Mouse (Mus musculus): Measurements from ENCODE around the gene Psme2b. TPM values are rescaled to one million over a fixed set of nuclear protein-coding genes. Genes with fewer than 3 reads are reported as not detected.
"Not testable (repeated sequence)": the region's sequence is repeated elsewhere in the genome, so short reads cannot be mapped to it uniquely, and the experiment has no call there.

The Psme2b gene
- total RNA-seq (2015) (22.6 and 31.0 TPM in 2 replicates), total RNA-seq (2017) (25.4 and 31.7 TPM in 2 replicates)

DNA sequence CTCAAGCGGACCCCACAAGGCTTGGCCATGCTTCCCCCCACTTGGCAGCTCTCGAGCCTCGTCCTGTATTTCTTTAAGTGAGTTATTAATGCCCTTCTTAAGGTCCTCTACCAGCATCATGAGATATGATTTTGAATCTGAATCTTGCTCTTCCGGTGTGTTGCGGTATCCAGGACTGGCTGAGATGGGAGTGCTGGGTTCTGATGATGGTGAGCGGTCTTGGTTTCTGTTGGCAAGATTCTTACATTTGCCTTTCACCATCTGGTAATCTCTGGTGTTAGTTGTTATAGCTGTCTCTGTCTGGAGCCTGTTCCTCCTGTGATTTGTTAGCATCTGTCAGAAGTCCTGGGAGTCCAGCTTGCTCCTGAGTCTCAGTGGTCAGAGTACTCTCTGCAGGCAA, at the start of gene Psme2b:
Psme2b (minus strand) TSS at position 101 of the 400 bp plus-strand sequence.
- ATAC-seq (replicated peaks; ENCODE audit: poor library complexity): not testable (repeated sequence)

DNA sequence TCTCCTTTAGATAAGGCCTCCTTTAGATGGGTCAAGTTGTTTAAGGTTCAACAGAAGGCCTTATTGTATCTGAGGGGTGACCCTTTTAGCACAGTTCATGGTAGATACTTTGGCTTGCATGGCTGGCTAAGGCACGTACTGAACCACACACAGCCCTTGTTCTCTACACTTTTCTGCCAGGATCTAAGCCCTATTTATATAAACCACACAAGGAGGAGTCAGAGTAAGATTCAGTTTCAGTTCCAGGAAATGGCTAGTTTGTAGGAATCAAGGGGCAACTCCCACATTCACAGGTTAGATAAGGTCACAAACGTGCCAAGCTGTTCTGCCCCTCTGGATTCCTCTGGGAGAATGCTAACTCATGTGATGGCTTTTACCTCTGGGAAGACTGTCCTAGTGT, 48.0 kb upstream of the Psme2b start, which contains the start of gene Tgtp1:
Tgtp1 (minus strand) TSS at position 155 of the 400 bp plus-strand sequence.
- ATAC-seq (replicated peaks; ENCODE audit: poor library complexity): peak; percentile 62

DNA sequence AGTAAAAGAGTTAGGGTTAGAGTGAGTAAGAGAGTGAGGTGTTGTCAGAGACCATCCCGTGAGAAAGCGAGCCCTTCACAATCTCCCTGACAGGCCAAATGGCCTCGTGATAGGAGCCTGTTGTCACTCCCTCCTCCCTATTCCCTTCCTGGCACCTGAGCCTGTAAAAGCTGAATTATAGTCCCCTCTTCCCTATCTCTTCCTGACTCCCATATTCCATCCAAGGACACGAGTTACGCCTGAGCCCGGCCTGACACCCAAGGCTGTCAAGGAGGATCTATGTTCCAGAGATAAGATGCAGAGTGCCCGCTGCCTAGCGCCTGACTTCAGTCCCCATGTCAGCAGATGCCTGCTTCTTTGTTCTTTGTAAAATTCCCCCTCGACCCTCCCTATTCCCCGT, 47.3 kb upstream of the Psme2b start:
- not testable (repeated sequence) for ATAC-seq (replicated peaks; ENCODE audit: poor library complexity)

DNA sequence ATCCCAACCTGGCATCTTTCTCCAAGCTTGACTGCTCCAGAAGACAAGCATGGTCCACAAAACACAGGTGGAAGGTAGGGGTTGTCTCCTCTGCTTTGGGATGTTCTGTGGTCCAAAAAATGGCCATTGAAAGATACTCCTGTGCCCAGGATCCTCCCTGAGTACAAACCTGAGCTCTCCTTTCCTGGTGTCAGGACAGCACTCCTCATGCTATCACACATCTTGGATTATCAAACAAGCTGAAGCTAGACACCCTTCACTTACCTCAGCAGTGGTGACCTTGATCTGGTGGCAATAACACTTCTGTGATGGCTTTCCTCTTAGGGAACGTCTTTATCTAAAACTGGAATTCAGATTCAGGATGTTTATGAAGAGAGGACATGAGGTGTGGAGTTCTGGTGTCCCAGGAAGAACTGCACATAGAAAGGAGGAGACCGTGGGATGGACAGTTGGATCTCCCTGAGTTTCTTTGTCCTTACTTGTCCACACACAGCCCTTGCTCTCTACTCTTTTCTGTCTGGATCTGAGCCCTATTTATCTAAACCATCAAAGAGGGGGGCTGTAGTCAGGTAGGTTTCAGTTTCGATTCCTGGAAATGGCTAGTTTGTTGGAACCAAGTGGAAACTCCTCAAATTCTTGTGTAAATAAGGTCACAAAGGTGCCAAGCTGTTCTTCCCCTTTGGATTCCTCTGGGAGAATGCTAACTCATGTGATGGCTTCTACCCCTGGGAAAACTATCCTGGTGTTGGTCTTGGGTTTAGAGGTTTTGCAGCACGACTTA, 45.9 kb upstream of the Psme2b start, which contains the start of gene Gm12185:
Gm12185 (minus strand) TSS at position 487 of the 781 bp plus-strand sequence.
- ATAC-seq (replicated peaks; ENCODE audit: poor library complexity): not testable (repeated sequence)

DNA sequence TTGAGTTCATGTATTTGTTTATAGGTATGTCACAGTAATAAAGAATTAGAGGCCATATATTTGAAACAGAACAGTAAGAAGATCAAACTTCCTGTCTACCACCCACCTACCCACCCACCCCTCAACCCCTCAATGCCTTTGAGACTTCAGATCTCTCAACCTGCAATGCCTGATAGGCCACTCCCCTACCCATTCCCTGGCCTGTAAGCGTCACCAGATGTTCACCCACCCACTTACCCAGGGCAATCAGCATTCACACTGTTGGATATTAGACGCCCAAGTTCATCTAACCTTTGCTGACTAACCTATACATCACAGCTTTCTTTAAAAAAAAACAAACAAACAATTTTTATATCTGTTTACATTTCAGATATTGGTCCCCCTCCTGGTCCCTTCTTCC, 44.0 kb upstream of the Psme2b start:
- peak; percentile 53; the same call in 1 of the 2 replicates for ATAC-seq (replicated peaks; ENCODE audit: poor library complexity)

DNA sequence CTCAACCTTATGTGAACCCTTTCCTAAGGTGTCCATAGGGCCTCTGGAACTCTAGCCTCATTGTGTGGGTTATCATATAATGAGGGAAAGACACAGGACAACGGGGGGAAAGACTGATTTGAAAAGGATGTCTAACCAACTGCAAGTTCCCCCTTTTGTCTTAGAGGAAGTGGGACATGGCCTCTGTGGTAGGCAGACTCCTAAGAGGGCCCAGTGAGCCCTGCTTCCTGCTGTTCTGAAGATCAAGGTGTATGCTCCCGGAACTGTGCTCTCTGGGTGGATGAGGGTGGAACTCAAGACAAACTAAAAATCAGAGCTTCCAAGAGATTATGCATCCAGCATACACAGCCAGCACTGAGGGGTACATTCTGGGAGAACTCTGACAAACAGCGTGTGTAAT, 42.2 kb upstream of the Psme2b start:
- peak; percentile 72 for ATAC-seq (replicated peaks; ENCODE audit: poor library complexity)

DNA sequence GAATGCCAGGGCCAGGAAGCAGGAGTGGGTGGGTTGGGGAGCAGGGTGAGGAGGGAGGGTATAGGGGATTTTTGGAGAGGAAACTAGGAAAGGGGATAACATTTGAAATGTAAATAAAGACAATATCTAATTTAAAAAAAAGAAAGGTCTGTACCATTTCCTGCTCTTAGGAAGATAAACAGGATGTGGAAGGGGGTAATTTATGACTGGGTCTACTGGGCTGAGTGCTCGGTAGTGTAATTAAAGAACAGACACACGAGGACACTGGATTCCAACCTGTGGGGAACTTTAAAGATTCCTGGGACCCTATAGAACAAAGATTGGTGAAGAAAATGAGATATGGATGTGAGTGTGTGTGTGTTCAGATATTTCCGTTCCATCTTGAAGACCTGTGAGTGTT, 36.9 kb upstream of the Psme2b start:
- ATAC-seq (replicated peaks; ENCODE audit: poor library complexity): not testable (repeated sequence)

DNA sequence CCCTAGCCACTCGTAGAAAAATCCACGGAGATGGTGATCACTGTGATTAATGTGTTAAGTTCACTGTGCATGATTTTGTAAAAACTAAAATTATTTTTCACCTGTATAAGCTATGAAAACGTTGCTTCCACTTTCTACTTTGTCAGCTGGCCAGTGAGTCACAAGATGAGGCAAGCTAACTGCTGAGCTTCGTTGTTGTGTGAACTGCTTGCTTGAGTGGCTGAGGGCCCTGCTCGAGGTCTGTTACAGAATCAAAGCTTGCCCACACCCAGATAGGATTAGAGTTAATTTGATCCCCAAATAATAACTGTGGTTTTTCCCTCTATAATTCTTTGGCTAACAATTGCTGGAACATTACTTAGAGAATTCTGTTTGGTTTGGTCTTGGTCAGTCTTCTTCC, 34.1 kb upstream of the Psme2b start:
- ATAC-seq (replicated peaks; ENCODE audit: poor library complexity): peak; percentile 52

DNA sequence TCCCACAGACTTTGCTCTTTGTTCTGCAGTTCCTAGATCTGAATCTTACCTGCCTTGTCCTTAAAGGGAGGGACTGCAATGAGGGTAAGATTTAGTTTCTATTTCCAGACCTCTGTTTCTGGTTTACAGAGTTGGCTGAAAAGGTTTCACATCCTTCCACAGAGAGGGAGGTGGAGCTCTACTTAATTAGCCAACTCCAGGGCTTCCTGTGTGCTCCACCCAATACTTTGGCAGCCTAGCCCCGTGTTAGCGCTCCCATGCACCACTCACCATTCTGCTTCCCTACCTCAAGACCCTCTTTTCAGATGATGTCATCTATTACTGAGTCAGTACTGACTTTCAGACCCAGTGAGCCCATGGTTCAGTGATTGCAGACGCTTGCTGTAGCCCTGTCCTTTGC, 33.3 kb upstream of the Psme2b start, which contains the start of gene 9930111J21Rik1:
9930111J21Rik1 (minus strand) TSS at position 148 of the 400 bp plus-strand sequence.
- ATAC-seq (replicated peaks; ENCODE audit: poor library complexity): peak; percentile 79

DNA sequence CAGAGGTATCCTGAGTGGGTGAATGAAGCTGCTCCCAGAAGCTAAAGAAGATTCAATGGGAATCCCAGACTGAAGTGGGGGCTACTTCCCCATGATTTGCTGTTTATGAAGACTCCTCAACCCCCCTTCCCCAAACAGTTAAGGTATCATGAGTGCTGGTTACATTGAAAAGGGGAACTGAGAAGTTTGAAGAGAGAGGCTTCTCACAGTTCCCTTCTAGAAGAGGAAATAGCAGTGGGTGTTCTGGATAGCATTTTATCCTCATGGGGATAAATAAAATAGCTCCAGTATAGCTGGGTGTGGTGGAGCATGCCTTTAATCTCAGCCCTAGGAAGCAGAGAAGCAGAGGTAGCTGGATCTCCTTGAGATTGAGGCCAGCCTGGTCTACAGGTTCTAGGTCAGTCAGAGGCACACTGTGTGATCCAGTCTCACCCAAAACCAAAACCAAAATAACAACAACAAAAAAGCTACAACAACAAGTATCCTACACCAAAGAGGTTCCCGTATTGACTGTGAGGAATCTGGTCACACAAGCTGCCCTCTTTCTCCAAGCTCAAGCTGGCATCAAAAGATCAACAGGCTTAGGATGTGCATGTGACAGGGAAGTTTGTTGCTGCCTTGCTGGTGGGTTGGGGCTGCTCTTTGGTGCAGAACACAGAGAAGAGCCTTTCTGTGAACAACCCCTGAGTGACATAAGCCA, 32.4 kb upstream of the Psme2b start, which contains the start of gene Olfr56:
Olfr56 (plus strand) TSS at position 650 of the 700 bp plus-strand sequence.
- peak; percentile 75 for ATAC-seq (replicated peaks; ENCODE audit: poor library complexity)

DNA sequence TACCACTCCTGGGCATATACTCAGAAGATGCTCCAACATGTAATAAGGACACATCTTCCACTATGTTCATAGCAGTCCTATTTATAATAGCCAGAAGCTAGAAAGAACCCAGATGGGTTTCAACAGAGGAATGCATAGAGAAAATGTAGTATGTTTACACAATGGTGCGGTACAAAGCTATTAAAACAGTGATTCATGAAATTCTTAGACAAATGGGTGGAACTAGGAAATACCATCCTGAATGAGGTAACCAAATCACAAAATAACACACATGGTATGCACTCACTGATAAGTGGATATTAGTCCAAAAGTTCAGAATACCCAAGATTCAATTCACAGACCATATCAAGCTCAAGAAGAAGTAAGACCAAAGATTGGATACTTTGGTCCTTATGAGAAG, 28.7 kb upstream of the Psme2b start:
- ATAC-seq (replicated peaks; ENCODE audit: poor library complexity): not testable (repeated sequence)

DNA sequence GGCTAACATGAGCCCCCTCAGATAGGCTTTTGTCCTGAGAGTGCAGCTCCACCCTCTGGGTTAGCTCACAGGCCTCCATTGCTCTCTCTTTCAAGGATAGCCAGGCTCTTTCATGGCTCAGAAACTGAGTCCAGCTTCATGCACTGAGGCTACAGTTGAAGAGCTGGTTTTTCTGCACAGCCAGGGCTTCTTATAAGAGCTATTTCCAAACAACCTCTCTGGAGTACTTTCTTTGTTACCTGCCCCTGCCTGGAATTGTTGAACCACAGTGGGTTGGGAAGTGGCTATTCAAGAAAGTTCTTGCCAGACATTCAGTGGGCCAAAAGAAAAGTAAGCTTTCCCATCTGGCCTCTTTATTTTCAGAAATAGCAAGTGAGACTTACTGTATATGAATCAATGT, 6.7 kb downstream of the Psme2b start:
- not testable (repeated sequence) for ATAC-seq (replicated peaks; ENCODE audit: poor library complexity)

DNA sequence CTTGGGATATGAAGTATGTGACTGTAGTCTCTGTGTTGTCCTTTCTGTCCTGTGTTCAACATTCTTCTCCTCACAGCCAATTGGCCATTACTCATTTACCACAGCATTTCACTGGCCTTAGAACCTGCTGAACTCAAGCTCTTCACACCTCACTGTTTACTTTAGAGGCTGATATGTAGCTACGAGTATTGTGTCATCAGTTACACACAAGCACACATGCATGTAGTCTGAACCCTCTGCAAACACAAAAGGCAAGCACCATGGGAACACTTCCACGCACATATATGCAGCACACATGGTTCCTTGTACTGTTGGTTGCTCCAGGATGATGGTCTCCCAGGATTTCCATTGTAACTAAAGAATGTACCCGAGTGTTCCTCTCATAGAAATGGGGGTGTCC, 10.7 kb downstream of the Psme2b start:
- ATAC-seq (replicated peaks; ENCODE audit: poor library complexity): not testable (repeated sequence)

DNA sequence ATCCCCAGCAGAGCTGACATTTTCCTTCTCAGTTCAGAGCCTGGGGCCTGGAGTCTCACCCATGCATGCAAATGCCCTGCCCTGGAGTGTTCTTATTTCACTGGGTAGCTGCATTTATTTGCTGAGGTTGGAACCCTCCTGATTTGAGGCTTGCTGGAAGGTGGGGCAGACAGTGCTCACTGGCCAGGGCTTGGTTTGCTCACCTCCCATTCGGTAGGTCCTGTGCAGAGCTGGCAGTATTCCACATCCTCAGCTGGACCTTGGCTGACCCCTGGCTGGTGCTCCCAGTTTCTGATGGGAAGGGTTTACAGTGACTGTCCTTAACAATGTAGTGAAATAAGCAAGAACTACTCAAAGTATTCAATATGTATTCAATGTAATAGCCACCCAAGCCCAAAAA, 12.1 kb downstream of the Psme2b start:
- ATAC-seq (replicated peaks; ENCODE audit: poor library complexity): not testable (repeated sequence)

DNA sequence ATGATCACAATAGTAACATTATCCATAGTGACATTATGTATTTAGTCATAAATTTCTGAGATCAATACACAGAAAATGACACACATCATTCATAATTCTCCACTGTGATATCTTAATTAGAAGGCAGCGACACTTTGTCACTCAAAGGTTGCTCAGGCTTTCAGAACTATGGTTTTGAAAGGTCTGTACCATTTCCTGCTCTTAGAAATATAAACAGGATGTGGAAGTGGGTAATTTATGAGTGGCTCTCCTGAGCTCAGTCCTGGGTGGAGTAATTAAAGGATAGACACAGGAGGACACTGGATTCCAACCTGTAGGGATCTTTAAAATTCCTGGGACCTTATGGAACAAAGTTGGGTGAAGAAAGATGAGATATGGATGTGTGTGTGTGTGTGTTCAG, 12.6 kb downstream of the Psme2b start:
- ATAC-seq (replicated peaks; ENCODE audit: poor library complexity): not testable (repeated sequence)

DNA sequence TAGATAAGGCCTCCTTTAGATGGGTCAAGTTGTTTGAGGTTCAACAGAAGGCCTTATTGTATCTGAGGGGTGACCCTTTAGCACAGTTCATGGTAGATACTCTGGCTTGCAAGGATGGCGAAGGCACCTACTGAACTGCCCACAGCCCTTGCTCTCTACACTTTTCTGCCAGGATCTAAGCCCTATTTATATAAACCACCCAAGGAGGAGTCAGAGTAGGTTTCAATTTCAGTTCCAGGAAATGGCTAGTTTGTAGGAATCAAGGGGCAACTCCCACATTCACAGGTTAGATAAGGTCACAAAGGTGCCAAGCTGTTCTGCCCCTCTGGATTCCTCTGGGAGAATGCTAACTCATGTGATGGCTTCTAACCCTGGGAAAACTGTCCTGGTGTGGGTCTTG, 17.9 kb downstream of the Psme2b start:
- peak; percentile 29; the same call in 1 of the 2 replicates for ATAC-seq (replicated peaks; ENCODE audit: poor library complexity)

DNA sequence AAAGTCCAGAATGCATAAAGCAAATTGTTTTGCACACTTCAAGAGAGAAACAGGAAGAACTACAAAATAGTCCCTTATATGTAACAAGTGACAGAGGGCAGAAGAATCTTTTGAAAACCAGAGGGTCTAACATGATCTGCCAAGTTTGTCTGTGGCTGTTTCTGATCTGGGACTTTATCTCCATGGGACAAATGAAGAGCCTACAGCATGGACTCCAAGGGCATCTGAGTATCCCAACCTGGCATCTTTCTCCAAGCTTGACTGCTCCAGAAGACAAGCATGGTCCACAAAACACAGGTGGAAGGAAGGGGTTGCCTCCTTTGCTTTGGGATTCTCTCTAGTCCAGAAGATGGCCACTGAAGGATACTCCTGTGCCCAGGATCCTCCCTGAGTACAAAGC, 19.6 kb downstream of the Psme2b start:
- ATAC-seq (replicated peaks; ENCODE audit: poor library complexity): not testable (repeated sequence)

DNA sequence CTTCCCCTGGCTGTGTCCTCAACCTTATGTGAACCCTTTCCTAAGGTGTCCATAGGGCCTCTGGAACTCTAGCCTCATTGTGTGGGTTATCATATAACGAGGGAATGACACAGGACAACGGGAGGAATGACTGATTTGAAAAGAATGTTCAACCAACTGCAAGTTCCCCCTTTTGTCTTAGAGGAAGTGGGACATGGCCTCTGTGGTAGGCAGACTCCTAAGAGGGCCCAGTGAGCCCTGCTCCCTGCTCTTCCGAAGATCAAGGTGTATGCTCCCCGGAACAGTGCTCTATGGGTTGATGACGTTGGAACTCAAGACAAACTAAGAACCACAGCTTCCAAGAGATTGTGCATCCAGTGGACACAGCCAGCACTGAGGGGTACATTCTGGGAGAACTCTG, 22.2 kb downstream of the Psme2b start:
- ATAC-seq (replicated peaks; ENCODE audit: poor library complexity): peak; percentile 73

DNA sequence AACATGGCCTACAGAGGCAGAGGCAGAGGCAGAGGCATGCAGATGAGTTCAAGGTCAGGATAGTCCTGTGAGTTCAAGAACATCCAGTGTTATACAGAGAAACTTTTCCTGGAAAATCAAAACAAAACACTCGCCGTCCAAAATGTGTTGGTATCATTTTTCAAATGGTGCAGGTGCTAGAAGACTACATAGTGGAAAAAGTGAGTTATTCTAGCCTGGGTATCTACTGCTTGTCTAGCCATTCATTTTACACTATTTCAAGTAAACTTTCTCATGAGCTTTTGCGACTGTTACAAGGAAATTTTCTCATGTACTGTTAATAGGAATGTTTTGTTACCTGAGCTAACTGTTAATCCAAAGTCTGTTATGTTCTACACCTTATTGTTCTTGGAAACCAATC, 27.6 kb downstream of the Psme2b start:
- ATAC-seq (replicated peaks; ENCODE audit: poor library complexity): no peak

DNA sequence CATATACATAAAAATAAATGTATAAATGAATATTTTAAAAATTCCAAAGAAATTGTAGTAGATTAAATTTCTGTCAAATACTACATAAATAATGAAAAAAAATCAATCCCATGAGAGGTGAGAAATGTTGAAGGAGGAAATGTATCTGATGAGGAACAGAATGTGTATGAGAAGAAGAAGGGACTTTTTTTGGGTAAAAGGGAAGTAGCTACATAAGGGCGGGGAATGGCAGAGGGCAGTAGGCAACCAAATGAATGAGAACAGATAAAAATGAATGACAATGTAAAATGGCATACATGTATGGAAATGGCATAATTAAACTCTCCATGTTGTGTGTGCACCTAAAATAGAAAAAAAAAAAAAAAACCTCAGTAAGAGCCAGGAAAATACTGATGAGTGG, 32.4 kb downstream of the Psme2b start:
- ATAC-seq (replicated peaks; ENCODE audit: poor library complexity): peak; percentile 48

DNA sequence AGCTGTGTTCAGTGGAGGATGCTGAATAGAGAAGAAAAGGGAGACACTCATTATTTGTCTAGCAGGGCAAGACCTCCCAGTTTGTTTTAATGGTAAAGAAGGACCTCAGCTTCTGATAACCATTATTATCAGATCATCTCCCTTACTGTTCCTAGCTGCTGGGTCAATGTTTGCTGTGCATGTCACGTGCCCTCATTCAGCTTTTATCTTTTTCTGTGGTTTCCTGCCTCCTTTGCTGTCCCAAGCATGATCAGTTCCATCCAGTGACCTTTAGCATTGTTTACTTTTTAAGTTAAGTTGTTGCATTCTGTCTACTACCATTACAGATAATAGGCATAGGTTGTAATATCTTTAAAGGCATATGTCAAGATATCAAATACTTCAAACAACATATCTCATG, 37.5 kb downstream of the Psme2b start:
- 0 out of 2 replicates have a peak, but pooled peaks have one; percentile 11 for ATAC-seq (replicated peaks; ENCODE audit: poor library complexity)

DNA sequence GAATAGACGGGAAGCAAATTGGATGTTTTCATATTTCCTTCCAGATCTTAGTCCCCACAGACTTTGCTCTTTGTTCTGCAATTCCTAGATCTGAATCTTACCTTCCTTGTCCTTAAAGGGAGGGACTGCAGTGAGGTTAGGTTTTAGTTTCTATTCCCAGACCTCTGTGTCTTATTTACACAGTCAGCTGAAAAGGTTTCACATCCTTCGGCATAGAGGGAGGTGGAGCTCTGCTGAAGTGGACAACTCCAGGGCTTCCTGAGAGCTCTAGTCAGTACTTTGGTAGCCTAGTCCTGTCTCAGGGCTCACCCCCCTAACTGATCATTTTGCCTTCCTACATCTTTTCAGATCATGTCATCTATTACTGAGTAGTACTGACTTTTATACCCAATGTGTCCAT, 44.0 kb downstream of the Psme2b start, which contains the start of gene Gm5431:
Gm5431 (minus strand) TSS at position 194 of the 400 bp plus-strand sequence.
- ATAC-seq (replicated peaks; ENCODE audit: poor library complexity): peak; percentile 56
